Mouse (Mus musculus): Measurements from ENCODE around the gene Akt3. TPM values are rescaled to one million over a fixed set of nuclear protein-coding genes. Genes with fewer than 3 reads are reported as not detected.

The Akt3 gene
- polyA plus RNA-seq, 1 experiment from 2014 or later = 7.1 TPM

DNA sequence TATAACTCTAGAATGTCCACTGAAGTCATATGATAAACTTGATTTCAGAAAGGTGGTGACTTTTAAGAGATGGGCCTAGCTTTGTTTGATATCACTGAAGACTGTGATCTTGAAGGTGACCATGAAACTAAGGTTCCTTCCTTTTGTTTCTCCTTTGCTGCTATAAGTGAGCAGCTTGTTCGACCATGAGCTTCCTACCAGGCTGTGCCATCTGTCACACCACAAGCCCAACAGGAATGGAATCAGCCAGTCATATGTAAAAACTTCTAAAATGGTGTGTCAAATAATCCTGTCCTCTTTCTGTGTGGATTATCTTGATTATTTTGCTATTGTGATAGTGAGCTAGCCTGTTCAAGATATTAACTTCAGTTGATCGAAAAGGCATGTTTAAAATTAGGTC, 222.5 kb downstream of the Akt3 start:
- Histone ChIP-seq H3K36me3 (ENCODE audit: control insufficient read depth, insufficient read depth, low read length) (no peaks in the 10 kb centered on the region), H3K27me3 (ENCODE audit: control insufficient read depth, insufficient read depth, low read length) (no peaks in the 10 kb centered on the region), H3K4me3 (ENCODE audit: low read depth, low read length) (no peak overlapping the region), H3K9ac (ENCODE audit: low read depth, low read length) (no peak overlapping the region), H3K4me1 (ENCODE audit: control insufficient read depth, insufficient read depth, low read length) (no peaks in the 10 kb centered on the region), H3K9me3 (replicated peaks; ENCODE audit: control insufficient read depth, low read length) (no peaks in the 10 kb centered on the region), H3K27ac (ENCODE audit: low read depth, low read length) (no peak overlapping the region), H3K4me2 (no peak overlapping the region)
- 81% methylated on average over 2 of the region's 2 CpGs for WGBS (ENCODE audit: insufficient replicate concordance)
- no peak for ATAC-seq (replicated peaks; ENCODE audit: insufficient number of reproducible peaks, low FRiP score, low TSS enrichment)

DNA sequence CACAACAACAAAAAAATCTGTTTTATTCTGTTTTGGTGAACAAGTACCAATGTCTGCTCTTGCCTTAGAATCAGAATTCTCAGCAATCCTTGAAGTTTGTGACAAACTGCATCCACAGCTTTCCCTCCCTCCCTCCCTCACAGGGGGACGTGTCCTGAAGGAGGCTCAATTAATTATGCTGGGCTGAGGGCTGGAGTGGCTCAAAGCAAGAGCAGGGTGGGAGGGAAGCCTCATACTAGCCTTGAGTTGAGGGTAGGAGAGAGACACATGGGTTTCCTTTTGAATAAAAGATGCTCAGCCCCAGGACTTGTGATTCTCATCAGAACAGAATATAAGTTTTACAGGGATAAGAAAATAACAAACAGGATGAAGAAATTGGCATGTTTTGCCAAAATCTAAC, 225.8 kb downstream of the Akt3 start:
- no peaks in the 10 kb centered on the region for H3K4me1 ChIP-seq (ENCODE audit: control insufficient read depth, insufficient read depth, low read length)
- no peak overlapping the region for H3K27ac ChIP-seq (ENCODE audit: low read depth, low read length)
- no peaks in the 10 kb centered on the region for H3K9me3 ChIP-seq (replicated peaks; ENCODE audit: control insufficient read depth, low read length)
- no peak overlapping the region for H3K4me3 ChIP-seq (ENCODE audit: low read depth, low read length)
- no peak for ATAC-seq (replicated peaks; ENCODE audit: insufficient number of reproducible peaks, low FRiP score, low TSS enrichment)
- WGBS (ENCODE audit: insufficient replicate concordance) = 42% methylated on average over 1 of the region's 1 CpGs
- H3K27me3 ChIP-seq (ENCODE audit: control insufficient read depth, insufficient read depth, low read length) = no peaks in the 10 kb centered on the region
- H3K4me2 ChIP-seq = no peak overlapping the region
- no peaks in the 10 kb centered on the region for H3K36me3 ChIP-seq (ENCODE audit: control insufficient read depth, insufficient read depth, low read length)
- no peak overlapping the region for H3K9ac ChIP-seq (ENCODE audit: low read depth, low read length)

DNA sequence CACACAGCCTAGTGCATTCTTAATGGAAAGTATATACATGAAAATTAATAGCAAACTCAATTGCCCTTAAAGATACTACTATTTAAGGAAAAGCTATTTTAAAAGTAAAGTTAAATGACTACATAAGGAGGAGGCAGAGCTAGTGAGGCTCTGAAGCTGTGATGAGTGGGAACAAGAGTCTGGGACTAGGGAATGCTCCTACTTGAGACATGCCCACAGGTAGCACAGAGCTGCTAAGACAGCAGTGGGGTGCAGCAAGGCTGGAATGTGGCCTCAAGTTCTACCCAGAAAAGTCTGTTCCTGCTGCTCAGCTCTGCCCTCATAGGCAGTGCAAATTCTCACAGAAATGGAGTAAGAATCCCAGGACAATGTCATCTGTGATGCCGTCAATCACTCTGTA, 226.8 kb downstream of the Akt3 start:
- H3K9me3 ChIP-seq (replicated peaks; ENCODE audit: control insufficient read depth, low read length) = no peaks in the 10 kb centered on the region
- H3K36me3 ChIP-seq (ENCODE audit: control insufficient read depth, insufficient read depth, low read length) = no peaks in the 10 kb centered on the region
- H3K4me3 ChIP-seq (ENCODE audit: low read depth, low read length) = no peak overlapping the region
- H3K4me1 ChIP-seq (ENCODE audit: control insufficient read depth, insufficient read depth, low read length) = no peaks in the 10 kb centered on the region
- H3K4me2 ChIP-seq = no peak overlapping the region
- no peak overlapping the region for H3K9ac ChIP-seq (ENCODE audit: low read depth, low read length)
- 95% methylated on average over 1 of the region's 1 CpGs for whole genome bisulfite sequencing (ENCODE audit: insufficient replicate concordance)
- H3K27ac ChIP-seq (ENCODE audit: low read depth, low read length) = no peak overlapping the region
- ATAC-seq (replicated peaks; ENCODE audit: insufficient number of reproducible peaks, low FRiP score, low TSS enrichment) = no peak
- H3K27me3 ChIP-seq (ENCODE audit: control insufficient read depth, insufficient read depth, low read length) = no peaks in the 10 kb centered on the region

DNA sequence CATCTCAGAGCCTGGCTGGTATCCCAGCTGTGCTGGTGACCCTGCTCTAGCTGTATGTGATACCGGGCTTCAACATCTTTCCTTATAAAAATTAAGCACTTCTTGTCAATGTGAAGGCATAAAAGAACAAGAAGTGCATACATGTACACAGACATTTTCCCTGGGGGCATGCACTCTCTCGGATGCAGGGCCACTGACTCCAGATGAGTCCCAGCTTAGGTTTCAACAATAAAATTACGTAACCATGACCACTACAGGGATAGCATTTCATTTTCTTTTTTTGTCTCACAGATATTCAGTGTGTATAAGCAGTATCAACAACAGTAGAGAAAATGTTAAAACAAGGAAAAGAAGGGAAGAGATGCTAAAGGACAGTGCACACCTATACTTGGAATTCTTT, 227.3 kb downstream of the Akt3 start:
- Histone ChIP-seq H3K27me3 (ENCODE audit: control insufficient read depth, insufficient read depth, low read length) (no peaks in the 10 kb centered on the region), H3K9ac (ENCODE audit: low read depth, low read length) (no peak overlapping the region), H3K4me1 (ENCODE audit: control insufficient read depth, insufficient read depth, low read length) (no peaks in the 10 kb centered on the region), H3K4me3 (ENCODE audit: low read depth, low read length) (no peak overlapping the region), H3K27ac (ENCODE audit: low read depth, low read length) (no peak overlapping the region), H3K36me3 (ENCODE audit: control insufficient read depth, insufficient read depth, low read length) (no peaks in the 10 kb centered on the region), H3K9me3 (replicated peaks; ENCODE audit: control insufficient read depth, low read length) (no peaks in the 10 kb centered on the region), H3K4me2 (no peak overlapping the region)
- ATAC-seq (replicated peaks; ENCODE audit: insufficient number of reproducible peaks, low FRiP score, low TSS enrichment) = no peak
- 86% methylated on average over 3 of the region's 3 CpGs for WGBS (ENCODE audit: insufficient replicate concordance)

DNA sequence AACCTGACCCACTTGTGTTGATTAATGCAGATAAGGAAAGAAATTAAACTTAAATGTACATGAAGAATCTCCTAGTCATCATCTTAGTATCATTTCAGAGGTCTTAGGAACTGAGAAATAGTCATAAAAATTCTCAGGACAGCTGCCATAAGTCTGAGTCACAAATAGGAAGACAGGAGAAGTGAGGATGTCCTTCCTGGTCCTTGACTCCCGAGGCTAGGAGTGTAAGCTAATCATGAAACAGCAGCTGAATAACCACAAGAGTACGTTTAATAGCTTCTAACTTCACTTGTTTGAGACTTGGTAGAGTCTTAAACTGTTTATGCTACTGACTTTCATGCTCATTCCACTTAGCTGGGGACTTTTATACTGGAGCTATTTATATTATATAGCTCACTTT, 229.0 kb downstream of the Akt3 start:
- Histone ChIP-seq H3K27ac (ENCODE audit: low read depth, low read length) (no peak overlapping the region), H3K36me3 (ENCODE audit: control insufficient read depth, insufficient read depth, low read length) (no peaks in the 10 kb centered on the region), H3K9me3 (replicated peaks; ENCODE audit: control insufficient read depth, low read length) (no peaks in the 10 kb centered on the region), H3K4me2 (no peak overlapping the region), H3K9ac (ENCODE audit: low read depth, low read length) (no peak overlapping the region), H3K27me3 (ENCODE audit: control insufficient read depth, insufficient read depth, low read length) (no peaks in the 10 kb centered on the region), H3K4me1 (ENCODE audit: control insufficient read depth, insufficient read depth, low read length) (no peaks in the 10 kb centered on the region), H3K4me3 (ENCODE audit: low read depth, low read length) (no peak overlapping the region)
- no peak for ATAC-seq (replicated peaks; ENCODE audit: insufficient number of reproducible peaks, low FRiP score, low TSS enrichment)
- 69% methylated on average over 2 of the region's 2 CpGs for WGBS (ENCODE audit: insufficient replicate concordance)

DNA sequence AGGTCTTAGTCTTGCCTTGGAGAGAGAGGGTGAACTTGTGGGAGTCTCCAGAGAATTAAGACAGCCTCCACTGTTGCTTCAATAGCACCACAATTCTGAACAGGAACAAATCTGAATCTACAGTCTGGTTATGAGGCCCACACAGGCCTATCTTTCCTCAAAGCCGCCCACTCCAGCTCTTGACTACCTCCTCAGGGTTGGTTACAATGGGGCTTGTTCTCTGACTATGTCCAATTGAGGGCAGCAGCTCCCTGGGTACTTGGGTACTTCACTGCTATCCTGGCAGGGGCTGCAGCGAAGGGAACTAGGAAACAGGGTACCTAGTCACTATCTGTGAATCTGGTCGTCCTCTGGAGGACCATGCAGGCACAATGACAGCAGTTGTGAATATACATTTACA, 230.3 kb downstream of the Akt3 start:
- WGBS (ENCODE audit: insufficient replicate concordance) = 75% methylated on average over 3 of the region's 3 CpGs
- H3K9ac ChIP-seq (ENCODE audit: low read depth, low read length) = no peak overlapping the region
- H3K4me3 ChIP-seq (ENCODE audit: low read depth, low read length) = no peak overlapping the region
- no peaks in the 10 kb centered on the region for H3K36me3 ChIP-seq (ENCODE audit: control insufficient read depth, insufficient read depth, low read length)
- H3K4me1 ChIP-seq (ENCODE audit: control insufficient read depth, insufficient read depth, low read length) = no peaks in the 10 kb centered on the region
- no peak for ATAC-seq (replicated peaks; ENCODE audit: insufficient number of reproducible peaks, low FRiP score, low TSS enrichment)
- no peak overlapping the region for H3K4me2 ChIP-seq
- no peak overlapping the region for H3K27ac ChIP-seq (ENCODE audit: low read depth, low read length)
- no peaks in the 10 kb centered on the region for H3K9me3 ChIP-seq (replicated peaks; ENCODE audit: control insufficient read depth, low read length)
- no peaks in the 10 kb centered on the region for H3K27me3 ChIP-seq (ENCODE audit: control insufficient read depth, insufficient read depth, low read length)

DNA sequence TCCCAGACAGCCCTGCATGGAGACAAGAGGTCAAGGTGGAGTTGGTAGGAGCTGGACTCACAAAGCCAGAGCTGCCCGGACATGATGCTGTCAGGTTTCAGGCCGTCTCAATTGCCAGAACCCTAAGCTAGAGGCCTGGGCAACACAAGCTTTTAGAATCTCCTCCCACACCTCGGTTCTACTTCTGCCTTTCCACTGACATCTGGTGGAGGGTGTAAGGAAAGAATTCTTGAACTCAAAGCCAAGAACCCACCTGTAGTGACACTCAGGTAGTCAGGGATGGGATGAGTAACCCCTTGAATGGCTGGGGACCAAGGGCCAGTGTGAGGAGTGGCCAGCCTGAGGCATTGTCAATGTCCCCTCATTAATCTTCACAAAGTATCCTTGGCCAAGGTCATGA, 235.3 kb downstream of the Akt3 start:
- WGBS (ENCODE audit: insufficient replicate concordance) = 62% methylated on average over 3 of the region's 3 CpGs
- Histone ChIP-seq H3K27me3 (ENCODE audit: control insufficient read depth, insufficient read depth, low read length) (no peaks in the 10 kb centered on the region), H3K27ac (ENCODE audit: low read depth, low read length) (no peak overlapping the region), H3K9ac (ENCODE audit: low read depth, low read length) (no peak overlapping the region), H3K4me2 (no peak overlapping the region), H3K4me1 (ENCODE audit: control insufficient read depth, insufficient read depth, low read length) (no peaks in the 10 kb centered on the region; the same call in 1 of the 2 replicates), H3K36me3 (ENCODE audit: control insufficient read depth, insufficient read depth, low read length) (no peaks in the 10 kb centered on the region), H3K9me3 (replicated peaks; ENCODE audit: control insufficient read depth, low read length) (no peaks in the 10 kb centered on the region), H3K4me3 (ENCODE audit: low read depth, low read length) (no peak overlapping the region)
- ATAC-seq (replicated peaks; ENCODE audit: insufficient number of reproducible peaks, low FRiP score, low TSS enrichment) = no peak

DNA sequence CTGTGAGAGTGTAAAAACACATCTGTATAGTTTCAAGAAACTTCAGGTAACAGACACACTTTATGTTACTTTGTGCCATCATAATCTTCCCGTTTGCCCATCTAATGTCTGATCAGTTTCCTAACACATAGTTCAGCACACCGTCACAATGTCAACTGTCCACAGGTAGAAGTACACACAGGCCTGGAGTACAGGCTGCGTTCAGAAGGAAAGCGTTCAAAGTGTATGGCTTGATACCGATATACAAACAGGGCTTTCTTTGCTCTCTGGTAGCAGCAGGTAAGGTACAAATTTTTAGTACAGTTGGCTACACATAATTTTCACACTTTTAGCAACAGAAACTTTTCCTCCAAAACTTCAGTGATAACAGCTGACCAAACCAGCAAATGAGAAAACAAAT, 238.3 kb downstream of the Akt3 start:
- Histone ChIP-seq H3K4me2 (no peak overlapping the region), H3K27ac (ENCODE audit: low read depth, low read length) (no peak overlapping the region), H3K9ac (ENCODE audit: low read depth, low read length) (no peak overlapping the region), H3K4me3 (ENCODE audit: low read depth, low read length) (no peak overlapping the region), H3K36me3 (ENCODE audit: control insufficient read depth, insufficient read depth, low read length) (no peaks in the 10 kb centered on the region), H3K4me1 (ENCODE audit: control insufficient read depth, insufficient read depth, low read length) (no peaks in the 10 kb centered on the region; the same call in 1 of the 2 replicates), H3K27me3 (ENCODE audit: control insufficient read depth, insufficient read depth, low read length) (no peaks in the 10 kb centered on the region), H3K9me3 (replicated peaks; ENCODE audit: control insufficient read depth, low read length) (no peaks in the 10 kb centered on the region)
- no peak for ATAC-seq (replicated peaks; ENCODE audit: insufficient number of reproducible peaks, low FRiP score, low TSS enrichment)
- 91% methylated on average over 5 of the region's 5 CpGs for WGBS (ENCODE audit: insufficient replicate concordance)

DNA sequence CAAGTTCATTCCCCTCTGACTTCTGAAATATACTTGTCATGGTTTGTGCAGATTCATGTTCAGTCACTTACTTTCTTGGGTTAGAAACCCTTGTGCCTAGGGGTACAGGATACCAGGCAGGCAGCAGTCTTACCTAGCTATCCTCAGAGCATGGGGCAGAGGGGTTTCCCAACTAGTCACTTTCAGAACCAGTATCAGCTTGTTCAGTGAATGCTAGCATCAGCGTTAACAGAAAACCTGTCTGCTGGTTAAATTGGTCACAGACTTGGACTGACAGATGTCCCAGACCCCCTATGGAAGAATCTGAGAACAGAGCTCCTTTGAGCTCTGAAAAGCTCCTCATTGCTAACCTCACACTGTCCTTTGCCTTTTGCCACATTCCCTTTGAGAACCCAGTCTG, 239.3 kb downstream of the Akt3 start:
- Histone ChIP-seq H3K4me2 (no peak overlapping the region), H3K4me1 (ENCODE audit: control insufficient read depth, insufficient read depth, low read length) (no peaks in the 10 kb centered on the region; the same call in none of the 2 replicates), H3K36me3 (ENCODE audit: control insufficient read depth, insufficient read depth, low read length) (no peaks in the 10 kb centered on the region), H3K4me3 (ENCODE audit: low read depth, low read length) (no peak overlapping the region), H3K9me3 (replicated peaks; ENCODE audit: control insufficient read depth, low read length) (no peaks in the 10 kb centered on the region), H3K9ac (ENCODE audit: low read depth, low read length) (no peak overlapping the region), H3K27ac (ENCODE audit: low read depth, low read length) (no peak overlapping the region), H3K27me3 (ENCODE audit: control insufficient read depth, insufficient read depth, low read length) (no peaks in the 10 kb centered on the region)
- 88% methylated on average over 1 of the region's 1 CpGs for WGBS (ENCODE audit: insufficient replicate concordance)
- ATAC-seq (replicated peaks; ENCODE audit: insufficient number of reproducible peaks, low FRiP score, low TSS enrichment) = no peak
